Mouse (Mus musculus) spleen, adult 2 months (tissue): ENCODE results near the gene Trim65. TPM values are rescaled to one million over a fixed set of nuclear protein-coding genes. Genes with fewer than 3 reads are reported as not detected.
A peak's percentile ranks its signal among the peaks of the same experiment; 100 is the strongest.

Source experiments
- DNase-seq, 2 experiments: peaks; one replicate each; pipeline versions ENCODE4 v3.0.0 to v3.0.0-alpha.2; 2012 to 2021; ENCODE audit warnings: low spot score in 2 of 2, low read depth in 1 of 2
- H3K27ac ChIP-seq: fragments of 200-500 bp; 2 replicates; pipeline ENCODE4 v1.5.1; 2012; ENCODE audit warnings: low read length, inconsistent platforms; ENCODE audit not compliant: insufficient read depth
- H3K27me3 ChIP-seq: fragments of 200-500 bp; 2 replicates; pipeline ENCODE4 v1.6.1; 2012; ENCODE audit warnings: mild to moderate bottlenecking, moderate library complexity, low read length, inconsistent platforms; ENCODE audit not compliant: control insufficient read depth, insufficient read depth
- H3K36me3 ChIP-seq: fragments of 200-500 bp; 2 replicates; pipeline ENCODE4 v1.6.1; 2012; ENCODE audit warnings: mild to moderate bottlenecking, low read length, inconsistent platforms; ENCODE audit not compliant: control insufficient read depth, insufficient read depth
- H3K4me1 ChIP-seq: fragments of 200-500 bp; 2 replicates; pipeline ENCODE4 v1.6.1; 2011; ENCODE audit warnings: inconsistent platforms; ENCODE audit not compliant: control insufficient read depth, insufficient read depth, insufficient read length
- H3K4me3 ChIP-seq: fragments of 200-500 bp; 2 replicates; pipeline ENCODE4 v1.5.1; 2011; ENCODE audit warnings: mild to moderate bottlenecking, inconsistent platforms; ENCODE audit not compliant: insufficient read depth, insufficient read length; ENCODE audit errors: extremely low read depth
- CTCF ChIP-seq: fragments of 200-500 bp; IDR thresholded peaks from 2 replicates; pipeline ENCODE4 v1.5.1; 2011; ENCODE audit warnings: mild to moderate bottlenecking, inconsistent platforms; ENCODE audit not compliant: insufficient read depth, insufficient read length, insufficient replicate concordance; ENCODE audit errors: extremely low read depth
- POLR2A ChIP-seq: fragments of 200-500 bp; IDR thresholded peaks from 2 replicates; pipeline ENCODE4 v1.6.1; 2011; ENCODE audit warnings: low read depth, low read length, inconsistent platforms
- WGBS: fragments of 180-500 bp; shearing (Covaris S2); methylation state at CpG from one replicate; pipeline ENCODE4 v1.1.7; 2018; 5-methylcytosine and 5-hydroxymethylcytosine counted together
- polyA plus RNA-seq: library from polyadenylated mRNA; depleted of rRNA; stranded (reverse); fragments of >200 nt; gene quantifications from 2 replicates; pipeline ENCODE4 v1.2.3, GENCODE M21; 2012

The Trim65 gene
- polyA plus RNA-seq, 1 experiment: 23.7 TPM

GRCm38 (mm10) chr11:116108464-116109137 lies 22.3 kb downstream of the Trim65 start:
- DNase-seq: no peak
- peak overlapping the region; percentile 55; the same call in 1 of the 2 replicates for H3K4me3 ChIP-seq
- H3K27ac ChIP-seq: peak overlapping the region; percentile 10; the same call in 1 of the 2 replicates
- peaks cover 9% of the 10 kb centered on the region for H3K27me3 ChIP-seq
- WGBS: 52% methylated on average over 23 of the region's 23 CpGs
- H3K4me1 ChIP-seq: peaks cover 10% of the 10 kb centered on the region
- TF ChIP-seq CTCF (no peak), POLR2A (no peak)
- no peaks in the 10 kb centered on the region for H3K36me3 ChIP-seq

DNA sequence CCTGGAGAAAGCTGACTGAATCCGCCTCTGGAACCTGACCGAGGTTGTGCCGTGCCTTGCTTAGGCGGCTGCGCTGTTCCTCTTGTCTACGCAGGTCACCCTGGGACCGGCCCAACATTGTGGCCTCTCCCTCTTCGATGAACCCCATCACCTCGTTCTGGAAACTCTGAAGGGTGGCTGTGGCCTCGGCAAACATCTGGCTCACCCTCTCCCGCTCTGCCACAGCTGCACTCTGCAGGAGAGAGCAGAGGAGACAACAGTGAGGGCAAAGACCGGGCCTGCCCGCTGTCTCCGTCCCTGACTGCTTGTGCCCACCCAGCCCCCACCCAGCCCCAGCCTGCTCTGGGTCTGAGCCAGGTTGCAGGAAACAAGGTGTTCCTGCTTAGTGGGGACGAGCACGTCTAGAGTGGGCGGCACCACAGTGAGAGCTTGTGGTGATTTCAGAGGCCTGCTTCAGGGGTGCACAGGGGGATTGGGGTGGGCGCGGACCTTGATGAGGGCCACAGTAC lies 23.1 kb downstream of the Trim65 start:
- H3K27ac ChIP-seq: no peak overlapping the region; the same call in 1 of the 2 replicates
- peaks cover 9% of the 10 kb centered on the region for H3K27me3 ChIP-seq
- H3K4me1 ChIP-seq: peaks cover 10% of the 10 kb centered on the region
- H3K4me3 ChIP-seq: no peak overlapping the region
- TF ChIP-seq CTCF: no peak
- TF ChIP-seq POLR2A: no peak
- H3K36me3 ChIP-seq: no peaks in the 10 kb centered on the region
- no peak for DNase-seq
- WGBS: 81% methylated on average over 19 of the region's 19 CpGs

DNA sequence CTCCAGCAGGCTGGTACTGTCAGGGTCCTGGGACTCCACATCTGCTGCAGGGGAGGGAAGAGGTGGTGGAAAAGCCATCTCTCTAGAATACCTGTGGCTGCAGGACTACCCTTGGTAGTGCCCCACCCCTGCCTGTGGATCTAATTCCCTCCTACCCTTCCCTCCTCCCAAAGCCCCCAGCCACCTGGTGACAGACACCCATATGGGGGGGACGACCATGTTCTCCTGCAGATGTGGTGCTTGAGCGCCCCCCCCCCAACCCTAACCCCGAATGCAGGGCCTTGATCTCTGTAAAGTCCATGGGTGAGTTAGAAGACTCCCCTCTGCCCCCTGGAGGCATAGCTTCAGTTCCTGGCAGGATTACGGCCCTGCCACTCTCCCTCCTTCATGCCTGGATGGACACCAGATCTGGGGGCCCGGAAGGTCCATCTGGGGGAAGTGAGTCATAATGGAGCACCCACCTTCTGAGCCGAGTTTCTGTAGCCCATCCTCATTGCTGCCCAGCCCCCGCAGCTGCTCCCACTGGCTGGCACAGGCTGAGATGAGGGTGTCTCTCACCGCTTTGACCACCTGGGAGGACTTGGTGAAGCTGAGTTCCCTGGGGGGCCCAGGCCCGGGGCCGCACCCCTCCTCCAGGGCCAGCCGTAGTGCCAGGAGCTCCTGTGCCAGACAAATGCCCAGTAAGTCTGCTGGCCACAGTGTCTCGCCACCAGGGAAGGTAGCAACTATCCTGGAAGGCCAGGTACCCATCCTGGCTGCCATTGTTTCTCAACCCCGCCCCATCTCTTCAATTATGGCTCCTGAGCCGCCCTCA lies 23.8 kb downstream of the Trim65 start:
- H3K36me3 ChIP-seq: no peaks in the 10 kb centered on the region
- H3K4me3 ChIP-seq: no peak overlapping the region
- no peak overlapping the region for H3K27ac ChIP-seq
- peaks cover 9% of the 10 kb centered on the region for H3K27me3 ChIP-seq
- 65% methylated on average over 14 of the region's 14 CpGs for WGBS
- H3K4me1 ChIP-seq: peaks cover 10% of the 10 kb centered on the region
- no peak for DNase-seq
- TF ChIP-seq POLR2A: no peak
- no peak for TF ChIP-seq CTCF

- WGBS: 82% methylated on average over 32 of the region's 32 CpGs
- H3K27ac ChIP-seq: no peak overlapping the region
- peaks cover 13% of the 10 kb centered on the region for H3K4me1 ChIP-seq
- no peak for TF ChIP-seq CTCF
- no peak for TF ChIP-seq POLR2A
- H3K36me3 ChIP-seq: no peaks in the 10 kb centered on the region
- peaks cover 9% of the 10 kb centered on the region for H3K27me3 ChIP-seq
- DNase-seq: no peak
- no peak overlapping the region for H3K4me3 ChIP-seq
Measured at GRCm38 (mm10) chr11:116106154-116106962, 24.6 kb downstream of the Trim65 start.

DNA sequence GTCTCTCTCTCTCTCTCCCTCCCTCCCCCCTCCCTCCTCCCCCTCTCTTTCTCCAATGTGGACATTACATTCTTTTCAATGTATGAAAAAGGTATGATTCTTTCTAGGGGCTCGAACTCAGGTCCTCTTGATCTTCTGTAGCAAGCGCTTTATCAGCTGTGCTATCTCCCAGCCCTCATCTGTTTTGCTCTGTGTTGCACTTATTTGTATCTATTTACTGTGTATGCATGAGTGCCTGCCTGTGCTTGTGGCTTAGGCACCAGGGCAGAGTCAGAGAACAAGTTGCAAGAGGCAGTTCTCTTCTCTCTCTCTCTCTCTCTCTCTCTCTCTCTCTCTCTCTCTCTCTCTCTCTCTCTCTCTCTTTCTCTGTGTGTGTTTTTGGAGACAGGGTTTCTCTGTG lies 25.9 kb downstream of the Trim65 start:
- Histone ChIP-seq H3K27me3 (peaks cover 7% of the 10 kb centered on the region), H3K27ac (no peak overlapping the region), H3K4me3 (no peak overlapping the region), H3K4me1 (peaks cover 11% of the 10 kb centered on the region), H3K36me3 (no peaks in the 10 kb centered on the region)
- TF ChIP-seq POLR2A (no peak), CTCF (no peak)
- 88% methylated on average over 2 of the region's 2 CpGs for WGBS
- no peak for DNase-seq

GRCm38 (mm10) chr11:116104006-116104646 lies 26.8 kb downstream of the Trim65 start:
- Histone ChIP-seq H3K36me3 (no peaks in the 10 kb centered on the region), H3K27ac (no peak overlapping the region), H3K4me3 (no peak overlapping the region), H3K4me1 (peaks cover 4% of the 10 kb centered on the region; the same call in 1 of the 2 replicates), H3K27me3 (no peaks in the 10 kb centered on the region)
- no peak for TF ChIP-seq POLR2A
- no peak for TF ChIP-seq CTCF
- no peak for DNase-seq
- WGBS: 43% methylated on average over 14 of the region's 14 CpGs
